Mouse (Mus musculus): Measurements from ENCODE around the gene Basp1. TPM values are rescaled to one million over a fixed set of nuclear protein-coding genes. Genes with fewer than 3 reads are reported as not detected.

Basp1 gene
- total RNA-seq, 2 experiments from 2014 or later: 4.5 to 5.9 TPM

GRCm38 (mm10) chr15:25420266-25420665 is 6.7 kb upstream of the Basp1 start:
- no peak for DNase-seq (ENCODE audit: low spot score in 2 of 2)

- no peak for DNase-seq (ENCODE audit: low spot score in 2 of 2)
Observed at GRCm38 (mm10) chr15:25416367-25416766, 2.8 kb upstream of the Basp1 start.

GRCm38 (mm10) chr15:25415958-25416357 is 2.4 kb upstream of the Basp1 start:
- no peak for DNase-seq (ENCODE audit: low spot score in 2 of 2)

GRCm38 (mm10) chr15:25414747-25415119 is 1.2 kb upstream of the Basp1 start:
- DNase-seq (ENCODE audit: low spot score in 2 of 2): peak; percentile 71 to 77

- DNase-seq (ENCODE audit: low spot score in 2 of 2): peak; percentile 17 to 28
Observed at GRCm38 (mm10) chr15:25414011-25414746, 615 bp upstream of the Basp1 start.

- no peak for DNase-seq (ENCODE audit: low spot score in 2 of 2)
Observed at GRCm38 (mm10) chr15:25412761-25413261, 753 bp downstream of the Basp1 start.

- peak in 1 of 2 experiments; percentile 15 for DNase-seq (ENCODE audit: low spot score in 2 of 2)
Observed at GRCm38 (mm10) chr15:25412171-25412641, 1.4 kb downstream of the Basp1 start.

- no peak for DNase-seq (ENCODE audit: low spot score in 2 of 2)
Observed at GRCm38 (mm10) chr15:25411461-25411860, 2.1 kb downstream of the Basp1 start.

GRCm38 (mm10) chr15:25405926-25406325 is 7.6 kb downstream of the Basp1 start:
- DNase-seq (ENCODE audit: low spot score in 2 of 2): no peak

- DNase-seq (ENCODE audit: low spot score in 2 of 2): no peak
Observed at GRCm38 (mm10) chr15:25403879-25404278, 9.7 kb downstream of the Basp1 start.

- no peak for DNase-seq (ENCODE audit: low spot score in 2 of 2)
Observed at GRCm38 (mm10) chr15:25402001-25402400, 11.6 kb downstream of the Basp1 start.

GRCm38 (mm10) chr15:25400276-25400675 is 13.3 kb downstream of the Basp1 start:
- no peak for DNase-seq (ENCODE audit: low spot score in 2 of 2)

GRCm38 (mm10) chr15:25395912-25396590 is 17.5 kb downstream of the Basp1 start:
- no peak for DNase-seq (ENCODE audit: low spot score in 2 of 2)

- no peak for DNase-seq (ENCODE audit: low spot score in 2 of 2)
Observed at GRCm38 (mm10) chr15:25392525-25393099, 21.0 kb downstream of the Basp1 start.

- DNase-seq (ENCODE audit: low spot score in 2 of 2): no peak
Observed at GRCm38 (mm10) chr15:25391210-25391609, 22.4 kb downstream of the Basp1 start.

GRCm38 (mm10) chr15:25387572-25387971 is 26.0 kb downstream of the Basp1 start:
- no peak for DNase-seq (ENCODE audit: low spot score in 2 of 2)

- no peak for DNase-seq (ENCODE audit: low spot score in 2 of 2)
Observed at GRCm38 (mm10) chr15:25380051-25380450, 33.5 kb downstream of the Basp1 start.

- DNase-seq (ENCODE audit: low spot score in 2 of 2): no peak
Observed at GRCm38 (mm10) chr15:25378707-25379106, 34.9 kb downstream of the Basp1 start.

GRCm38 (mm10) chr15:25376914-25377313 is 36.6 kb downstream of the Basp1 start:
- no peak for DNase-seq (ENCODE audit: low spot score in 2 of 2)

- no peak for DNase-seq (ENCODE audit: low spot score in 2 of 2)
Observed at GRCm38 (mm10) chr15:25373486-25373885, 40.1 kb downstream of the Basp1 start.

GRCm38 (mm10) chr15:25369522-25369921 is 44.0 kb downstream of the Basp1 start:
- no peak for DNase-seq (ENCODE audit: low spot score in 2 of 2)

GRCm38 (mm10) chr15:25365503-25365902 is 48.1 kb downstream of the Basp1 start:
- no peak for DNase-seq (ENCODE audit: low spot score in 2 of 2)

Measured in adrenal gland, adult 18-20 months (tissue).